Mouse (Mus musculus) Patski (cell line): Measurements from ENCODE around the gene Ror1. TPM values are rescaled to one million over a fixed set of nuclear protein-coding genes. Genes with fewer than 3 reads are reported as not detected.

Experiments used
- ATAC-seq: fragments of 100-300 bp; one replicate; pipeline ENCODE4 v1.8.0; 2021
- CTCF ChIA-PET: fragments of 350-600 bp; sonication (Branson Sonifier 250); formaldehyde crosslinking; loops from one replicate; lab custom pipeline; 2022; ENCODE audit warnings: inconsistent platforms; lab: Charles Lee
- POLR2A ChIA-PET: fragments of 350-600 bp; sonication (Branson Sonifier 250); formaldehyde crosslinking; loops from one replicate; lab custom pipeline; 2022; ENCODE audit warnings: antibody characterized with exemption, inconsistent platforms; lab: Charles Lee
- DNase-seq: peaks from one replicate; pipeline ENCODE4 v3.0.0-alpha.2; 2011; ENCODE audit warnings: low read depth, low spot score
- H3K27me3 ChIP-seq: fragments of 371-371 bp; one replicate; pipeline ENCODE4 v1.5.1; 2021
- CTCF ChIP-seq: fragments of 100-300 bp; IDR thresholded peaks from one replicate; pipeline ENCODE4 v1.5.1; 2021
- in situ Hi-C: fragments of 300-500 bp; cut with MboI; formaldehyde crosslinking; loops from 3 replicates; pipeline ENCODE4 v1.11.1; 2018; ENCODE audit warnings: low pct_unique_long_range_greater_than_20kb, mixed read lengths
- polyA plus RNA-seq: library from polyadenylated mRNA; unstranded; gene quantifications from one replicate; pipeline ENCODE4 v1.2.3, GENCODE M21; 2021

Gene Ror1
- polyA plus RNA-seq, 1 experiment from 2014 or later, result 2.8 TPM

DNA sequence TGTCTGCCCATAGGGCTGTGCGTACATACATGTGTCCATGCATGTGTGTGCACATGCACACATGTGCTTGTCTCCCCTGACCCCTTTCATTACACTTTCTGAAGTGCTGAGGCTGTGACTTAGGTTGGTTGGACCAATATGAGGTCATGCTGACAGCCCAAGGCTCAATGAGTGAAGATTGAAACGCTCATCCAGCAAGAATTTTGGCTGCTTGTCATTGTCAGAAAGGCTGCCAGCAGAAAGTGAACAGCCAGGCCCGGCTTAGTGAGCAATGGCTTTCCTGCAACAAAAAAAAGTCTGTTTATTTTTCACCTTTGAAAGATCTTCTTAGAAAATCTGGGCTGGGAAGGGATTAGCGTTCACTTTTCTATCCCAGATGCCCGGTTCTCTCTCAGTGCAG lies 86.1 kb downstream of the Ror1 start:
- CTCF ChIA-PET, result no interaction called here
- DNase-seq (peak; percentile 48), ATAC-seq (no peak)
- H3K27me3 ChIP-seq, result no peaks in the 10 kb centered on the region
- in situ Hi-C loops, result no loop called here
- no peak for TF ChIP-seq CTCF
- POLR2A ChIA-PET, result no interaction called here

DNA sequence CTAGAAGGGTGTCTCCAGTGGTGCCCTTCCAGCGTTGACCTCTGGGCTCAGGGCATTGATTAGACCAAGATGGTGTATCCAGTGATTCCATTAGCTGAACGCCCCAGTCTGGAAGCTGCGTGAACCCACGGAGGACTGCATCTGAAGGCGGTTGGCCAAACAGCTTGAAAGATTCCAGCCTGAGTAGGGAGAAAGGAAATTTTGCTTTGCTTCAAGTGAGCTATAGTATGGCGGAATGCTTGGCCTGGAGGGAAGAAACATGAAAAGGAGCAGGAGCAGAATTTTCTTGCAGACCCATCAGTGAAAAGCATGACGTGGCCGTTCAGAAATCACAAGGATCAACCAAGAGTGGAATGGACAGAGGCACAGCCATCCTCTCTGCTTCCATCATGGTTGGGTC lies 91.2 kb downstream of the Ror1 start:
- TF ChIP-seq CTCF, result no peak
- in situ Hi-C loops, result loop anchor here (5.0 kb wide), 1 partner anchor 89 kb away; the partner anchor contains the start of gene Ror1
- DNase-seq, result peak; percentile 55
- H3K27me3 ChIP-seq, result no peaks in the 10 kb centered on the region
- ATAC-seq, result no peak
- ChIA-PET CTCF (interaction anchor here (1.6 kb wide), 2 partner anchors 29 to 348 kb away, joined by 3 to 4 read pairs; no protein-coding TSS in a partner anchor), POLR2A (interaction anchor here (1.4 to 1.5 kb wide), 2 partner anchors 30 to 137 kb away, joined by 3 to 4 read pairs; no protein-coding TSS in a partner anchor)

DNA sequence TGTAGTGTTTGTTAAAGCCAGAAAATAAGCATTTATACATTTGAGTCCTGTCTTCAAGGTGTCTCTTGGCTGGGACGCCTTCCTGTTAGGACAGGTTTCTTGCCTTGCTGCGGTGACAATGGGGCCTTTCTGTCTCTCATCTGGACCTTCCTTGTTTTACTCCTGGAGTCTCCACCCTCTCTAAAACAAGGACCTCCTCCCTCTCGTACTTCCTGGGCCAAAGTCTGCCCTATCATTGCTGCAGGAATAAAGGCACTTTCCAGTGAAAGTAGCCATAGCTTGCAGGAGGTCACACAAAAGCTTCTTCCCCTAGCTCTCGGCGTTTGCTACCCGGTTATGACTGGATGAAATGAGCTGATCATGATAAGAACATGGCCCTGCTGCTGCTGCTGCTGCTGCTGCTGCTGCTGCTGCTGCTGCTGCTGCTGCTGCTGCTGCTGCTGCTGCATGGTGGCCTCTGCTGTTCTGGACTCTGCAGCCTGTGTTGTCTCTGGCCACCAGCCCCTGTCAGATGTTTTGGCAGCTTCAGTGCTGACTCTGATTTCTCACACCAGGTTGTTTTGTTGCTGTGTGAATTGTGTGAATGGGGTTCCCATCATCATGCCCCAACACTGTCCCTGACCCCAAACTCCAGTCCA lies 92.1 kb downstream of the Ror1 start:
- TF ChIP-seq CTCF, result no peak
- in situ Hi-C loops, result loop anchor here (5.0 kb wide), 1 partner anchor 90 kb away; the partner anchor contains the start of gene Ror1
- ChIA-PET POLR2A (interaction anchor here (1.4 kb wide), 1 partner anchor 29 kb away, joined by 4 read pairs; no protein-coding TSS in a partner anchor), CTCF (no interaction called here)
- ATAC-seq (peak; percentile 65), DNase-seq (no peak)
- H3K27me3 ChIP-seq, result no peaks in the 10 kb centered on the region

DNA sequence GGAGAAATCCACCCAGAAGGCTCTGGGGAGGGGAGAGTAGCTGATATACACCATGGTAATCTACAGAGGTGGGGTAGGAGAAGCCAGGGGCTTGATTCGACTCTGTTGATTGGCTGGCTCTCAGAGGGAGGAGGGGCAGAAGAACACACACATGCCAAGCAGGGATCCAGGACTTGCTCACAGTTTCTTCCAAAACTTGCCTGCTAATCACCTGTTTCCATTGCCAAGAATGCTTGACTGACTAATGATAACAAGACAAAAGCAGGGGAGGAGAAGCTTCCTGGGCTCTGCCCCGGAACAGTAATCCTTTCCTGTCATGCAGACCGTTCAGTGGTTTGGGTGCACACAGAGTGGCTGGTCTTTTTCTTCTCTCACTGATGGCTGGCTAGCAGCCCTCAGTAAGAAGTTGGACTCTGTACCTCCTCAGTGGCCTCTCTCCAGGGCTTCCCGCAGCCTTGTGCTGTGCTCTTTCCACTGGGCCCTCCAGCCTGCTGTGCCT lies 92.7 kb downstream of the Ror1 start:
- peak; percentile 77 for DNase-seq

DNA sequence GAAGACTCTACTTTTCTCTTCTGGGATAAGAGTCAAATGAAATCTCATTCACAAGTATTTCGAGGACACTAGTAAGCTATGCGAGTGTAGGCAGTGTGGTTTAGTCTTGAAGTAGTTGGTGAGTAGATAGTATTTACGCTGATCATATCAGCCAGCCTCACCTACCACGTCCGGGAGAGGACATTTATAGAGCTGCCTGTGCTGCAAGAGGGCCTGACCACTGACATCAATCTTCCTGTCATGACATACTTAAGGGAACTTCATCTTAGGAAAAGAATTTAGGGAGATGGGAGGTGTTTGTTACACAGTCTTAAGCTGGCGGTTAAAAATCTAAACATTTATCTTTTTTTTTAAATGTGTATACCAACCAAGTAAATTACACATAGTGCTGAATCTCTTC lies 95.9 kb downstream of the Ror1 start:
- in situ Hi-C loops, result no loop called here
- DNase-seq (no peak), ATAC-seq (no peak)
- CTCF ChIA-PET, result no interaction called here
- no peak for TF ChIP-seq CTCF
- POLR2A ChIA-PET, result no interaction called here
- H3K27me3 ChIP-seq, result no peaks in the 10 kb centered on the region

More for the DNA sequence above, 92.7 kb downstream of the Ror1 start:
- in situ Hi-C loops, result loop anchor here (5.0 kb wide), 1 partner anchor 91 kb away; the partner anchor contains the start of gene Ror1
- H3K27me3 ChIP-seq, result no peaks in the 10 kb centered on the region
- CTCF ChIA-PET, result no interaction called here
- POLR2A ChIA-PET, result interaction anchor here (1.4 to 1.5 kb wide), 2 partner anchors 28 to 30 kb away, joined by 3 to 4 read pairs; no protein-coding TSS in a partner anchor
- peak; percentile 95 for ATAC-seq
- no peak for TF ChIP-seq CTCF

DNA sequence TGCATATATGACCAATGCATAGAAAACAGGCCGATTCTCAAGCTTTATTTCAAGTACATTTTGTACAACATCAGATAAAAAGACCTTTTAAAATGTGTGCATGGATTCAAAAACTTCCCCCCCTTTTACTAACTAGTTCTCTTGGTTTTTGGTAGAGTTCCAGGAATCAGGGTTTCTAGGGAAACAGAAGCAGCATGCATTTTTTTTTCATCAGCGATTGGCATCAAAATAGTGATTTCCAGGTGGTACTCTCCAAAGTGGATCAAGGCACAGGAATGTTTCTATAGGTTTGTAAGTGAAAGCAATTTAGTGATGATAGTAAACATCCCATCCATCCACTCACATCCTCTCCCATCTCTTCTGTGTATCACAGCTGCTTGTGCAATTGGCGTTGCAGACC lies 98.5 kb downstream of the Ror1 start:
- ATAC-seq, result no peak
- TF ChIP-seq CTCF, result no peak
- H3K27me3 ChIP-seq, result no peaks in the 10 kb centered on the region
- ChIA-PET CTCF (no interaction called here), POLR2A (interaction anchor here (0.6 to 0.7 kb wide), 2 partner anchors 176 to 895 kb away, joined by 3 read pairs; no protein-coding TSS in a partner anchor)
- DNase-seq, result no peak
- in situ Hi-C loops, result no loop called here

DNA sequence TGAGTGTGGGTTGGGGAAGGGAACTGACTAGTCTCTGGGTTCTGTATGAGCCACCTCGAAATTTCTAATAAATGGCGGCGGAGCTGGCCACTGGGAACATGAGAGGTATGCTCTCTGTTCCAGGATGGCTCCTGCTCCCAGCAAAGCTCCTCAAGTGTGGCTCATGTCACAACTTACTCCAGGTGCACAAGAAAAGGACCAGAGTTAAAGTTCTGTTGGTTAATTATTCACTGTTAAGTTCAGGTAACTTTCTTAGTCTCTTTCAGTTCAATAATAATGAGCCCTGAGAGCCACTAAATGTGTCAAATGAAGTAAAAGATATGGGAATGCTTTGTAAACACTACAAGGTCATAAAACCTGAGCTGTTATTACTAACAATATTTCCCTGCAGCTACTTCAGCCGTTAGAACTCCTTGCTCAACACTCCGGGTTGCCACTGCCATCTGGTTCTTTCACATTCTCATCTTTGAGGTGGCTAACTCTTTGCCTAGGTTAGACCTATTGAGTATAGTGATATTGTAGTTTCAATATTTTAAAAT lies 100.7 kb downstream of the Ror1 start:
- in situ Hi-C loops, result no loop called here
- ChIA-PET CTCF (no interaction called here), POLR2A (no interaction called here)
- H3K27me3 ChIP-seq, result no peaks in the 10 kb centered on the region
- ATAC-seq (no peak), DNase-seq (no peak)
- no peak for TF ChIP-seq CTCF

DNA sequence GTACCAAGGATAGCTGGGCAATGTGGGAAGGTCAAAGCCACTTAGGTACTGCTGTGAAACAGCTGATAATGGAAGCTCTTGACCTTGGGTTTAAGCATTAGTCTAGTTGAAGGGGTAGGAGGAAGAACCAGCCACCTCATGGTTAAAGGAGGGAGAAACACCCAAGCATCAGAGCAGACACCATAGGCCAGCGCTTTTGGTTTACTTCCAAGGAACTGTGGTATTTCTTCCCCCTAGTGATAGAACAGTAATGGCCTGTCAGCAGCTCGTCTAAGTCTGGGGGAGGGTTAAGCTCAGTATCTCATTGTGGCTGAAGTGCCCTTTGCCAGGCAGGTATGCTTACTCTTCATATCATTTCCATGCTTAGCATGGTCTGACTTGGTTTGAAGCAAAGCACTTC lies 102.7 kb downstream of the Ror1 start:
- no peaks in the 10 kb centered on the region for H3K27me3 ChIP-seq
- in situ Hi-C loops, result no loop called here
- no peak for TF ChIP-seq CTCF
- no peak for DNase-seq
- POLR2A ChIA-PET, result no interaction called here
- ATAC-seq, result no peak
- CTCF ChIA-PET, result no interaction called here

DNA sequence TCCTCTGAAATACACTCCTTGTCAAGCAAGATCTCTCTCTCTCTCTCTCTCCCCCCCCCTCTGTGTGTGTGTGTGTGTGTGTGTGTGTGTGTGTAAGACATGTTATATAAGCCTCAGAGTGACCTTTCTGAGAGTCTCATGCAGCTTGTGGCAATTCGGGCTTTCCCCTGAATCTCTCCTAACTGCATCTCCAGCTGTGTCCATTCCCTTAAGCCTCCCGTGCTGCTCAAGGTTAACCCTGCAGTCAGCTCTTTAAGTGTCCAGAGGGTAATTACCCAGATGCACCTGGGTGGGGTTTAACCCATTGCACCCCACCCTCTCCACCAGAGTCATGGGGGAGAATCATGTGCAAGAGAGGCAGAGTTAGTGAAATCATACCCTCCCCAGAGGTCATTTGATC lies 105.7 kb downstream of the Ror1 start:
- TF ChIP-seq CTCF, result no peak
- ATAC-seq (no peak), DNase-seq (no peak)
- ChIA-PET POLR2A (no interaction called here), CTCF (no interaction called here)
- in situ Hi-C loops, result loop anchor here (25.0 kb wide), 1 partner anchor 186 kb away; no protein-coding TSS in a partner anchor
- no peaks in the 10 kb centered on the region for H3K27me3 ChIP-seq

DNA sequence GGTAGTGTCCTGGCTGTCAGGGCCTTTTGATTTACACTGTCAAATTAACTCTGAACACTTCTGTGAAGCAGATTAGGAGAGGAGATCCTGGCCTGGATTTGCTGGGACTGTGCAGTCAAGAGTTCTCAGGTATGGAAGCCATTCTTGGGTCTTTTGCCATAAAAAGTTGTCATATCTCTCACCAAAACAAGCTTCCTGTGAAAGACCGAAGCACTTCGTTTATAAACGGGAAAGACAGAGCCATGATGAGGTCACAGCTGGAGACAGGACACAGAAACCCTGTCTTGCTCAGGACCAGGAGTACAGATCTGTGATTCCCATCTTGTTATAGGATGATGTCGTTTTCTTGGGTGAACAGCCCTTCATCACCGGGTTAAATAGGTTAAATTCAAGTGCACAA lies 107.5 kb downstream of the Ror1 start:
- in situ Hi-C loops, result loop anchor here (25.0 kb wide), 1 partner anchor 184 kb away; no protein-coding TSS in a partner anchor
- ATAC-seq, result no peak
- TF ChIP-seq CTCF, result no peak
- no peaks in the 10 kb centered on the region for H3K27me3 ChIP-seq
- POLR2A ChIA-PET, result no interaction called here
- no peak for DNase-seq
- CTCF ChIA-PET, result no interaction called here

DNA sequence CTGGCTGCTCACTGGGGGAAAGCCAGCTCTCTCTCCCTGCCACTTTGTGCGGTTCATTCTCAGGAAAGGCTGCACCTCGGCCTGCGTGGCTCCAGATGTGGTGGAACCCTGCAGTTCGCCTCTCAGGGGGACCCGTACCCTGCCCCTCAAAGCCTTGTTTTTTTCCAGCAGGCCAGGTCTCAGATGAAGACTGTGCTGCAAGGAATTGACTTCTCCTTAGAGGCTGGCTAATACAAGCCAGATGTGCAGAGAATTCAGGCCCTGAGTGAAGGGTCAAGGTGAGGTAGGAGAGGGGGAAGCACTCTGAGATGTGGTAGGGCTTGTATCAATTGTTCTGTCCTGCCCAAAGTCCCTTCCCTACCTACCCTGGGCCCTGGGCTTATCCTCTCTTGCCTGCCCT lies 108.1 kb downstream of the Ror1 start:
- no peaks in the 10 kb centered on the region for H3K27me3 ChIP-seq
- in situ Hi-C loops, result loop anchor here (25.0 kb wide), 1 partner anchor 184 kb away; no protein-coding TSS in a partner anchor
- TF ChIP-seq CTCF, result no peak
- POLR2A ChIA-PET, result no interaction called here
- DNase-seq (no peak), ATAC-seq (no peak)
- CTCF ChIA-PET, result no interaction called here
